Mouse (Mus musculus) ES-Bruce4 (cell line): ENCODE results near the gene Jmjd6.

ENCODE experiments used
- CTCF ChIP-seq: IDR thresholded peaks from one replicate; pipeline ENCODE4 v1.8.1; 2011; ENCODE audit warnings: low read depth, low read length
- EP300 ChIP-seq: IDR thresholded peaks from 2 replicates; pipeline ENCODE4 v1.6.1; 2011; ENCODE audit warnings: low read depth, low read length; ENCODE audit not compliant: insufficient read depth
- POLR2A ChIP-seq: IDR thresholded peaks from one replicate; pipeline ENCODE4 v1.8.1; 2011; ENCODE audit warnings: low read length; ENCODE audit not compliant: insufficient read depth

GRCm38 (mm10) chr11:116813610-116814009 is 29.6 kb downstream of the Jmjd6 start:
- TF ChIP-seq CTCF (no peak), EP300 (no peak), POLR2A (no peak)
